Mouse (Mus musculus) liver, adult 2 months (tissue): Measurements from ENCODE around the gene Gclc. TPM values are rescaled to one million over a fixed set of nuclear protein-coding genes. Genes with fewer than 3 reads are reported as not detected.

ENCODE experiments used
- DNase-seq: peaks from one replicate; pipeline ENCODE4 v3.0.0-alpha.2; 2011; ENCODE audit warnings: low read depth, low spot score; ENCODE audit errors: extremely low read depth
- H3K27ac ChIP-seq: fragments of 200-500 bp; replicated peaks from 2 replicates; pipeline ENCODE4 v1.5.1; 2012; ENCODE audit warnings: low read depth, mild to moderate bottlenecking, control low read depth, inconsistent platforms, low read length; ENCODE audit not compliant: insufficient read depth
- H3K27me3 ChIP-seq: fragments of 200-500 bp; 2 replicates; pipeline ENCODE4 v1.6.1; 2012; ENCODE audit warnings: mild to moderate bottlenecking, moderate library complexity, low read length, inconsistent platforms; ENCODE audit not compliant: control insufficient read depth, insufficient read depth
- H3K36me3 ChIP-seq: fragments of 200-500 bp; 2 replicates; pipeline ENCODE4 v1.6.1; 2012; ENCODE audit warnings: low read length, inconsistent platforms; ENCODE audit not compliant: control insufficient read depth, insufficient read depth
- H3K4me1 ChIP-seq: fragments of 200-500 bp; 2 replicates; pipeline ENCODE4 v1.6.1; 2011; ENCODE audit warnings: low read length; ENCODE audit not compliant: control insufficient read depth, insufficient read depth
- H3K4me3 ChIP-seq: fragments of 200-500 bp; 2 replicates; pipeline ENCODE4 v1.5.1; 2011; ENCODE audit warnings: low read depth, mild to moderate bottlenecking, control low read depth, low read length, moderate library complexity; ENCODE audit not compliant: insufficient read depth
- H3K79me2 ChIP-seq: fragments of 200-500 bp; 2 replicates; pipeline ENCODE4 v1.6.1; 2012; ENCODE audit warnings: inconsistent platforms, mild to moderate bottlenecking, low read length, moderate library complexity; ENCODE audit not compliant: control insufficient read depth, insufficient read depth
- H3K9ac ChIP-seq: fragments of 200-500 bp; 2 replicates; pipeline ENCODE4 v1.6.1; 2012; ENCODE audit warnings: low read depth, mild to moderate bottlenecking, control low read depth, inconsistent platforms, low read length
- CTCF ChIP-seq: fragments of 200-500 bp; IDR thresholded peaks from 2 replicates; pipeline ENCODE4 v1.5.1; 2011; ENCODE audit warnings: low read depth, low read length, control low read depth
- POLR2A ChIP-seq: fragments of 200-500 bp; IDR thresholded peaks from 2 replicates; pipeline ENCODE4 v1.6.1; 2011; ENCODE audit warnings: low read length, control low read depth; ENCODE audit not compliant: insufficient read depth; ENCODE audit errors: extremely low read depth
- WGBS: fragments of 180-500 bp; shearing (Covaris S2); methylation state at CpG from one replicate; pipeline ENCODE4 v1.1.7; 2018; 5-methylcytosine and 5-hydroxymethylcytosine counted together
- polyA plus RNA-seq: library from polyadenylated mRNA; depleted of rRNA; stranded (reverse); fragments of >200 nt; gene quantifications from 2 replicates; pipeline ENCODE4 v1.2.3, GENCODE M21; 2012
- total RNA-seq: library from RNA; depleted of rRNA; stranded (reverse); fragments of >200 nt; gene quantifications from 2 replicates; pipeline ENCODE4 v1.2.3, GENCODE M21; 2014

The Gclc gene
- total and polyA plus RNA-seq, 2 experiments, result 122 to 136 TPM

- H3K27me3 ChIP-seq, result no peaks in the 10 kb centered on the region
- 79% methylated on average over 6 of the region's 6 CpGs for WGBS
- no peak overlapping the region for H3K9ac ChIP-seq
- H3K36me3 ChIP-seq, result peaks cover 29% of the 10 kb centered on the region
- no peak for TF ChIP-seq CTCF
- TF ChIP-seq POLR2A, result no peak
- H3K4me1 ChIP-seq, result peaks cover 21% of the 10 kb centered on the region
- DNase-seq, result no peak
- peaks cover 41% of the 10 kb centered on the region; the same call in 1 of the 2 replicates for H3K79me2 ChIP-seq
- H3K4me3 ChIP-seq, result no peak overlapping the region
- no peak overlapping the region for H3K27ac ChIP-seq
Observed at GRCm38 (mm10) chr9:77770909-77771308, 16.6 kb downstream of the Gclc start.

- Histone ChIP-seq H3K36me3 (peaks cover 32% of the 10 kb centered on the region), H3K27ac (no peak overlapping the region), H3K4me3 (no peak overlapping the region), H3K79me2 (peaks cover 37% of the 10 kb centered on the region; the same call in 1 of the 2 replicates), H3K4me1 (peaks cover 17% of the 10 kb centered on the region), H3K9ac (no peak overlapping the region), H3K27me3 (no peaks in the 10 kb centered on the region)
- TF ChIP-seq POLR2A, result no peak
- no peak for TF ChIP-seq CTCF
- WGBS, result 69% methylated on average over 5 of the region's 5 CpGs
- no peak for DNase-seq
Observed at GRCm38 (mm10) chr9:77771330-77771729, 17.0 kb downstream of the Gclc start.

GRCm38 (mm10) chr9:77771765-77772383, 17.5 kb downstream of the Gclc start:
- TF ChIP-seq POLR2A (no peak), CTCF (no peak)

GRCm38 (mm10) chr9:77776720-77777515, 22.6 kb downstream of the Gclc start:
- Histone ChIP-seq H3K27me3 (no peaks in the 10 kb centered on the region), H3K4me3 (no peak overlapping the region), H3K79me2 (peaks cover 6% of the 10 kb centered on the region; the same call in 1 of the 2 replicates), H3K27ac (no peak overlapping the region; the same call in 1 of the 2 replicates), H3K9ac (no peak overlapping the region), H3K36me3 (peaks cover 49% of the 10 kb centered on the region), H3K4me1 (peaks cover 14% of the 10 kb centered on the region)
- WGBS, result 69% methylated on average over 7 of the region's 7 CpGs
- no peak for TF ChIP-seq POLR2A
- no peak for TF ChIP-seq CTCF
- no peak for DNase-seq

More at GRCm38 (mm10) chr9:77771765-77772383, 17.5 kb downstream of the Gclc start:
- peaks cover 33% of the 10 kb centered on the region for H3K36me3 ChIP-seq
- H3K9ac ChIP-seq, result no peak overlapping the region
- H3K27ac ChIP-seq, result no peak overlapping the region
- no peak overlapping the region for H3K4me3 ChIP-seq
- H3K4me1 ChIP-seq, result peaks cover 12% of the 10 kb centered on the region
- WGBS, result 53% methylated on average over 10 of the region's 10 CpGs
- H3K27me3 ChIP-seq, result no peaks in the 10 kb centered on the region
- no peak for DNase-seq
- peaks cover 32% of the 10 kb centered on the region; the same call in 1 of the 2 replicates for H3K79me2 ChIP-seq

- H3K9ac ChIP-seq, result no peak overlapping the region
- DNase-seq, result peak; percentile 43
- WGBS, result 45% methylated on average over 5 of the region's 5 CpGs
- peaks cover 51% of the 10 kb centered on the region for H3K36me3 ChIP-seq
- no peak overlapping the region for H3K4me3 ChIP-seq
- H3K79me2 ChIP-seq, result peaks cover 3% of the 10 kb centered on the region; the same call in 1 of the 2 replicates
- TF ChIP-seq POLR2A, result no peak
- no peak for TF ChIP-seq CTCF
- H3K27ac ChIP-seq, result peak overlapping the region; percentile 1; the same call in 1 of the 2 replicates
- H3K27me3 ChIP-seq, result no peaks in the 10 kb centered on the region
- peaks cover 15% of the 10 kb centered on the region for H3K4me1 ChIP-seq
Observed at GRCm38 (mm10) chr9:77777622-77778021, 23.3 kb downstream of the Gclc start.
